ENCODE assay signal across 8 mouse cellular contexts in the genomic region with DNA sequence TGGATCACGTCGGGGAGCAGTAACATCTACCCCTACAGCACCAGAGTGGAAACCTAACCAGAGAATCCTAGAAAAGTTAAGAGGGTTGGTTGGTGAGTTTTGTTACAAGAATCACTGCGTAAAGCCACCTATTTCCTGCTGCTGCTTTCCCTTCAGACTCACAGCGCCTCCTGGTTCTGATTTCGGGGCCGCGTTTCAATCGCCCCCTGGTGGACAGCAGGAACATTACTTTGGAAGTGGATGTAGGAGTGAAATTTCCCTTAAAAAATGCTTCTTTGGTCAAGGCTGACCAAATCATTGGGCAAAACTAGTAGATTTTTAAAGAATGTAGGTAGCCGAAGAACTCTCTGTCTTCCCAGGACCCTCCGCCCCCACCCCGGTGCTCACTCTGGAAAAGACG.
DNase-seq lines count a peak whose midpoint lies in the region; ATAC-seq and TF ChIP-seq lines count a peak whose summit lies in the region.

No protein-coding gene starts in this region.

- H3K9ac ChIP-seq in limb, embryonic 14.5 days (ENCODE audit: low read depth, low read length, severe bottlenecking), result no peak overlapping the region
- H3K9ac ChIP-seq in stomach, embryonic 15.5 days, result no peak overlapping the region

- no peaks in the 10 kb centered on the region for H3K27me3 ChIP-seq in kidney, adult 2 months (replicated peaks; ENCODE audit: control insufficient read depth, insufficient read depth, low read length)
- no peaks in the 10 kb centered on the region for H3K27me3 ChIP-seq in limb, embryonic 14.5 days (ENCODE audit: control insufficient read depth, insufficient read depth, low read length)
- no peaks in the 10 kb centered on the region for H3K27me3 ChIP-seq in stomach, embryonic 15.5 days (replicated peaks)

- peak; percentile 90 for TF ChIP-seq CTCF in kidney, adult 2 months (conservative IDR thresholded peaks at IDR 0.05; ENCODE audit: insufficient read depth, insufficient read length, low read depth, low read length)

- 16% methylated on average over 12 of the region's 12 CpGs for WGBS in kidney, adult 2 months
- WGBS in limb, embryonic 14.5 days, result 21% methylated on average over 12 of the region's 12 CpGs
- 25% methylated on average over 12 of the region's 12 CpGs for WGBS in stomach, embryonic 15.5 days

- no peak for TF ChIP-seq POLR2A in kidney, adult 2 months (IDR thresholded peaks at IDR 0.05; ENCODE audit: low read depth, low read length)
- no peak for TF ChIP-seq POLR2A in limb, embryonic 14.5 days (IDR thresholded peaks at IDR 0.05; ENCODE audit: borderline replicate concordance, extremely low read depth, insufficient read depth, insufficient read length)

- no peaks in the 10 kb centered on the region for H3K36me3 ChIP-seq in kidney, adult 2 months (ENCODE audit: control insufficient read depth, insufficient read depth, low read length)
- no peaks in the 10 kb centered on the region for H3K36me3 ChIP-seq in limb, embryonic 14.5 days (ENCODE audit: control insufficient read depth, insufficient read depth, low read length)
- H3K36me3 ChIP-seq in stomach, embryonic 15.5 days, result no peaks in the 10 kb centered on the region

- no peak overlapping the region for H3K4me3 ChIP-seq in kidney, adult 2 months (ENCODE audit: insufficient read depth, low read depth, low read length)
- H3K4me3 ChIP-seq in limb, embryonic 14.5 days (replicated peaks; ENCODE audit: low read length), result no peak overlapping the region
- no peak overlapping the region for H3K4me3 ChIP-seq in stomach, embryonic 15.5 days (replicated peaks)

- DNase-seq in 3T3-L1 (ENCODE audit: low read depth, low spot score), result peak; percentile 55
- peak; percentile 63 for DNase-seq in kidney, adult 2 months
- DNase-seq in limb, embryonic 14.5 days (ENCODE audit: low spot score), result peak; percentile 56
- peak; percentile 59 for DNase-seq in neural tube, embryonic 10.5 days (ENCODE audit: extremely low spot score, low spot score)

- no peaks in the 10 kb centered on the region for H3K4me1 ChIP-seq in kidney, adult 2 months (ENCODE audit: control insufficient read depth, insufficient read depth, low read length)
- H3K4me1 ChIP-seq in limb, embryonic 14.5 days (ENCODE audit: control insufficient read depth, insufficient read depth, low read length), result no peaks in the 10 kb centered on the region
- H3K4me1 ChIP-seq in stomach, embryonic 15.5 days, result no peaks in the 10 kb centered on the region

- no peaks in the 10 kb centered on the region for H3K9me3 ChIP-seq in limb, embryonic 14.5 days (ENCODE audit: control insufficient read depth, low read length)
- H3K9me3 ChIP-seq in stomach, embryonic 15.5 days, result no peaks in the 10 kb centered on the region

- H3K4me2 ChIP-seq in limb, embryonic 14.5 days (replicated peaks; ENCODE audit: low read depth, low read length, severe bottlenecking), result peak overlapping the region; percentile 19; the same call in 1 of the 2 replicates
- H3K4me2 ChIP-seq in stomach, embryonic 15.5 days, result peak overlapping the region; percentile 34

- ATAC-seq in activated CD4-positive, CD25-positive, alpha-beta regulatory T cell, adult 4 months, result peak; percentile 88
- peak; percentile 88 for ATAC-seq in common myeloid progenitor, adult 5-6 weeks (replicated peaks; ENCODE audit: low read depth, poor library complexity, severe bottlenecking)
- ATAC-seq in granulocyte monocyte progenitor cell, adult 5-6 weeks (replicated peaks; ENCODE audit: poor library complexity, severe bottlenecking), result peak; percentile 77
- ATAC-seq in limb, embryonic 14.5 days (ENCODE audit: low FRiP score, low read depth), result 0 out of 2 replicates have a peak, but pooled peaks have one; percentile 41
- no peak for ATAC-seq in stomach, embryonic 15.5 days (ENCODE audit: insufficient read depth, low FRiP score, low read depth)

- no peak overlapping the region for H3K27ac ChIP-seq in kidney, adult 2 months (ENCODE audit: insufficient read depth, low read depth, low read length)
- H3K27ac ChIP-seq in limb, embryonic 14.5 days (replicated peaks; ENCODE audit: low read depth, low read length), result no peak overlapping the region
- H3K27ac ChIP-seq in stomach, embryonic 15.5 days, result no peak overlapping the region
